Mouse (Mus musculus): Measurements from ENCODE around the gene Slc6a18.

Gene Slc6a18

GRCm38 (mm10) chr13:73688934-73689333 is 11.1 kb upstream of the Slc6a18 start:
- no peak for ATAC-seq (ENCODE audit: insufficient number of reproducible peaks, low FRiP score, low TSS enrichment)

GRCm38 (mm10) chr13:73687601-73688000 is 9.8 kb upstream of the Slc6a18 start:
- ATAC-seq (ENCODE audit: insufficient number of reproducible peaks, low FRiP score, low TSS enrichment): no peak

- ATAC-seq (ENCODE audit: insufficient number of reproducible peaks, low FRiP score, low TSS enrichment): no peak
Observed at GRCm38 (mm10) chr13:73685502-73685901, 7.7 kb upstream of the Slc6a18 start.

GRCm38 (mm10) chr13:73684412-73684811 is 6.6 kb upstream of the Slc6a18 start:
- no peak for ATAC-seq (ENCODE audit: insufficient number of reproducible peaks, low FRiP score, low TSS enrichment)

- ATAC-seq (ENCODE audit: insufficient number of reproducible peaks, low FRiP score, low TSS enrichment): no peak
Observed at GRCm38 (mm10) chr13:73683682-73684081, 5.9 kb upstream of the Slc6a18 start.

- no peak for ATAC-seq (ENCODE audit: insufficient number of reproducible peaks, low FRiP score, low TSS enrichment)
Observed at GRCm38 (mm10) chr13:73682226-73682625, 4.4 kb upstream of the Slc6a18 start.

GRCm38 (mm10) chr13:73680394-73680793 is 2.6 kb upstream of the Slc6a18 start:
- no peak for ATAC-seq (ENCODE audit: insufficient number of reproducible peaks, low FRiP score, low TSS enrichment)

GRCm38 (mm10) chr13:73679311-73679710 is 1.5 kb upstream of the Slc6a18 start:
- ATAC-seq (ENCODE audit: insufficient number of reproducible peaks, low FRiP score, low TSS enrichment): no peak

- ATAC-seq (ENCODE audit: insufficient number of reproducible peaks, low FRiP score, low TSS enrichment): no peak
Observed at GRCm38 (mm10) chr13:73675161-73675560, 2.7 kb downstream of the Slc6a18 start.

- no peak for ATAC-seq (ENCODE audit: insufficient number of reproducible peaks, low FRiP score, low TSS enrichment)
Observed at GRCm38 (mm10) chr13:73660163-73660695, 17.6 kb downstream of the Slc6a18 start.

- ATAC-seq (ENCODE audit: insufficient number of reproducible peaks, low FRiP score, low TSS enrichment): no peak
Observed at GRCm38 (mm10) chr13:73658953-73659352, 18.9 kb downstream of the Slc6a18 start.

GRCm38 (mm10) chr13:73654976-73655375 is 22.8 kb downstream of the Slc6a18 start:
- ATAC-seq (ENCODE audit: insufficient number of reproducible peaks, low FRiP score, low TSS enrichment): no peak

- no peak for ATAC-seq (ENCODE audit: insufficient number of reproducible peaks, low FRiP score, low TSS enrichment)
Observed at GRCm38 (mm10) chr13:73653266-73653665, 24.6 kb downstream of the Slc6a18 start.

GRCm38 (mm10) chr13:73646397-73647087 is 31.3 kb downstream of the Slc6a18 start:
- ATAC-seq (ENCODE audit: insufficient number of reproducible peaks, low FRiP score, low TSS enrichment): no peak

- ATAC-seq (ENCODE audit: insufficient number of reproducible peaks, low FRiP score, low TSS enrichment): no peak
Observed at GRCm38 (mm10) chr13:73641296-73641695, 36.5 kb downstream of the Slc6a18 start.

GRCm38 (mm10) chr13:73637826-73638225 is 40.0 kb downstream of the Slc6a18 start:
- no peak for ATAC-seq (ENCODE audit: insufficient number of reproducible peaks, low FRiP score, low TSS enrichment)

- ATAC-seq (ENCODE audit: insufficient number of reproducible peaks, low FRiP score, low TSS enrichment): no peak
Observed at GRCm38 (mm10) chr13:73631837-73632236, 46.0 kb downstream of the Slc6a18 start.

- ATAC-seq (ENCODE audit: insufficient number of reproducible peaks, low FRiP score, low TSS enrichment): no peak
Observed at GRCm38 (mm10) chr13:73628586-73629113, 49.2 kb downstream of the Slc6a18 start.

GRCm38 (mm10) chr13:73626745-73627549 is 50.9 kb downstream of the Slc6a18 start, which contains the start of gene Tert:
Tert (plus strand) TSS chr13:73626911.
- ATAC-seq (ENCODE audit: insufficient number of reproducible peaks, low FRiP score, low TSS enrichment): peak; percentile 17; the same call in 1 of the 2 replicates

- ATAC-seq (ENCODE audit: insufficient number of reproducible peaks, low FRiP score, low TSS enrichment): no peak
Observed at GRCm38 (mm10) chr13:73626410-73626744, 51.4 kb downstream of the Slc6a18 start.

GRCm38 (mm10) chr13:73620637-73621036 is 57.2 kb downstream of the Slc6a18 start:
- ATAC-seq (ENCODE audit: insufficient number of reproducible peaks, low FRiP score, low TSS enrichment): no peak

All from cerebellum, adult (tissue).